Mouse (Mus musculus) MEL (cell line): ENCODE data around the gene Per1. TPM values are rescaled to one million over a fixed set of nuclear protein-coding genes. Genes with fewer than 3 reads are reported as not detected.
"Not testable (repeated sequence)": the region's sequence is repeated elsewhere in the genome, so short reads cannot be mapped to it uniquely, and the experiment has no call there.

ENCODE experiments used
- DNase-seq: peaks from one replicate; pipeline ENCODE4 v3.0.0; 2011; ENCODE audit warnings: low read depth, low spot score
- H3K27ac ChIP-seq: 2 replicates; pipeline ENCODE4 v1.5.1; 2012; ENCODE audit warnings: low read depth, mild to moderate bottlenecking, control low read depth, low read length, moderate library complexity; ENCODE audit not compliant: control insufficient read depth
- H3K27me3 ChIP-seq, 2 experiments: fragments of 150-350 bp in 1 of 2; sonication (generic) in 1 of 2; 2 replicates each; pipeline ENCODE4 v1.6.1; 2012; ENCODE audit warnings: low read length in 2 of 2, mild to moderate bottlenecking in 2 of 2, improper control_type of control experiment in 1 of 2, moderate library complexity in 1 of 2; ENCODE audit not compliant: insufficient read depth in 2 of 2, control insufficient read depth in 1 of 2
- H3K36me3 ChIP-seq, 2 experiments: 2 replicates each; pipeline ENCODE4 v1.6.1; 2012 to 2014; ENCODE audit warnings: low read length in 2 of 2, improper control_type of control experiment in 1 of 2, inconsistent platforms in 1 of 2, mild to moderate bottlenecking in 1 of 2; ENCODE audit not compliant: insufficient read depth in 2 of 2, control insufficient read depth in 1 of 2
- H3K4me1 ChIP-seq, 2 experiments: fragments of 150-350 bp in 1 of 2; sonication (generic) in 1 of 2; 2 replicates each; pipeline ENCODE4 v1.6.1; 2012; ENCODE audit warnings: low read length in 2 of 2, improper control_type of control experiment in 1 of 2, mild to moderate bottlenecking in 1 of 2; ENCODE audit not compliant: insufficient read depth in 2 of 2, control insufficient read depth in 1 of 2
- H3K4me3 ChIP-seq, 2 experiments: fragments of 150-350 bp in 1 of 2; sonication (generic) in 1 of 2; 2 replicates each; pipeline ENCODE4 v1.5.1; 2012; ENCODE audit warnings: low read depth in 2 of 2, low read length in 2 of 2, mild to moderate bottlenecking in 2 of 2, moderate library complexity in 2 of 2, control low read depth in 1 of 2, improper control_type of control experiment in 1 of 2; ENCODE audit not compliant: control insufficient read depth in 1 of 2, insufficient read depth in 1 of 2
- H3K79me2 ChIP-seq: 2 replicates; pipeline ENCODE4 v1.6.1; 2012; ENCODE audit warnings: mild to moderate bottlenecking, low read length, moderate library complexity; ENCODE audit not compliant: control insufficient read depth, poor library complexity, insufficient read depth
- H3K9ac ChIP-seq: 2 replicates; pipeline ENCODE4 v1.6.1; 2012; ENCODE audit warnings: low read depth, mild to moderate bottlenecking, control low read depth, low read length, moderate library complexity; ENCODE audit not compliant: control insufficient read depth, poor library complexity, severe bottlenecking
- H3K9me3 ChIP-seq: fragments of 150-350 bp; sonication (generic); replicated peaks from 2 replicates; pipeline ENCODE4 v1.6.1; 2012; ENCODE audit warnings: mild to moderate bottlenecking, low read length, improper control_type of control experiment, moderate library complexity; ENCODE audit not compliant: insufficient read depth
- CHD1 ChIP-seq: IDR thresholded peaks from 2 replicates; pipeline ENCODE4 v1.6.1; 2012; ENCODE audit warnings: low read depth, mild to moderate bottlenecking, inconsistent platforms, low read length, improper control_type of control experiment
- CTCF ChIP-seq, 3 experiments: IDR thresholded peaks in 2 of 3; conservative IDR thresholded peaks in 1 of 3; 2 replicates each; pipeline ENCODE4 v1.5.1; 2011 to 2012; ENCODE audit warnings: low read length in 3 of 3, low read depth in 2 of 3, mild to moderate bottlenecking in 2 of 3, improper control_type of control experiment in 1 of 3, inconsistent platforms in 1 of 3, mixed read lengths in 1 of 3, moderate library complexity in 1 of 3; ENCODE audit not compliant: control insufficient read depth in 1 of 3, insufficient read depth in 1 of 3, poor library complexity in 1 of 3, severe bottlenecking in 1 of 3
- GABPA ChIP-seq: IDR thresholded peaks from 2 replicates; pipeline ENCODE4 v1.6.1; 2012; ENCODE audit warnings: low read depth, mild to moderate bottlenecking, inconsistent platforms, low read length, improper control_type of control experiment, moderate library complexity
- MAFK ChIP-seq: IDR thresholded peaks from 2 replicates; pipeline ENCODE4 v1.6.1; 2011; ENCODE audit warnings: low read depth, mild to moderate bottlenecking, low read length, improper control_type of control experiment, borderline replicate concordance
- MAZ ChIP-seq: IDR thresholded peaks from 2 replicates; pipeline ENCODE4 v1.6.1; 2012; ENCODE audit warnings: low read depth, mild to moderate bottlenecking, inconsistent platforms, low read length, improper control_type of control experiment
- MXI1 ChIP-seq: IDR thresholded peaks from 2 replicates; pipeline ENCODE4 v1.6.1; 2011; ENCODE audit warnings: mild to moderate bottlenecking, low read depth, low read length, improper control_type of control experiment
- MYC ChIP-seq: IDR thresholded peaks from 2 replicates; pipeline ENCODE4 v1.6.1; 2011; ENCODE audit warnings: low read depth, mild to moderate bottlenecking, low read length, improper control_type of control experiment, moderate library complexity
- NELFE ChIP-seq: IDR thresholded peaks from 2 replicates; pipeline ENCODE4 v1.6.1; 2011; ENCODE audit warnings: low read depth, low read length, improper control_type of control experiment
- RAD21 ChIP-seq: IDR thresholded peaks from 2 replicates; pipeline ENCODE4 v1.6.1; 2011; ENCODE audit warnings: mild to moderate bottlenecking, low read depth, low read length, improper control_type of control experiment
- TCF12 ChIP-seq: IDR thresholded peaks from 2 replicates; pipeline ENCODE4 v1.6.1; 2014; ENCODE audit warnings: low read depth, mild to moderate bottlenecking, inconsistent platforms, low read length, improper control_type of control experiment, moderate library complexity
- USF1 ChIP-seq: IDR thresholded peaks from 2 replicates; pipeline ENCODE4 v1.6.1; 2014; ENCODE audit warnings: low read depth, mild to moderate bottlenecking, inconsistent platforms, low read length, improper control_type of control experiment, moderate library complexity
- USF2 ChIP-seq, 2 experiments: IDR thresholded peaks; 2 replicates each; pipeline ENCODE4 v1.6.1; 2011 to 2012; ENCODE audit warnings: improper control_type of control experiment in 2 of 2, low read length in 2 of 2, borderline replicate concordance in 1 of 2, inconsistent platforms in 1 of 2, low read depth in 1 of 2, mild to moderate bottlenecking in 1 of 2; ENCODE audit not compliant: insufficient read depth in 1 of 2
- ZKSCAN1 ChIP-seq: IDR thresholded peaks from 2 replicates; pipeline ENCODE4 v1.6.1; 2012; ENCODE audit warnings: low read depth, mild to moderate bottlenecking, inconsistent platforms, low read length, improper control_type of control experiment, moderate library complexity
- ZMIZ1 ChIP-seq: IDR thresholded peaks from 2 replicates; pipeline ENCODE4 v1.6.1; 2012; ENCODE audit warnings: low read depth, mild to moderate bottlenecking, inconsistent platforms, low read length, improper control_type of control experiment, moderate library complexity
- polyA plus RNA-seq, 2 experiments: library from polyadenylated mRNA; stranded (reverse) in 1 of 2; unstranded in 1 of 2; fragments of >175 nt in 1 of 2; fragments of >200 nt in 1 of 2; gene quantifications; 2 replicates each; pipeline versions ENCODE4 v1.2.1 to v1.2.4; 2012; ENCODE audit warnings: low replicate concordance in 2 of 2, low read depth in 1 of 2; ENCODE audit not compliant: insufficient read length in 2 of 2, insufficient read depth in 1 of 2, missing spikeins in 1 of 2
- total RNA-seq: library from RNA; depleted of rRNA; stranded (reverse); fragments of 300-350 nt; gene quantifications from 2 replicates; pipeline ENCODE4 v1.2.3, GENCODE M21; 2012

Per1 gene
- total and polyA plus RNA-seq, 3 experiments: 4.5 to 34.9 TPM; not detected in 1

GRCm38 (mm10) chr11:69092871-69093270 lies 2.1 kb upstream of the Per1 start:
- no peak for DNase-seq
- no peaks in the 10 kb centered on the region for H3K9me3 ChIP-seq
- H3K9ac ChIP-seq: no peak overlapping the region
- no peak overlapping the region for H3K27ac ChIP-seq
- H3K4me1 ChIP-seq: peaks cover 8 to 15% of the 10 kb centered on the region in 2 experiments
- H3K4me3 ChIP-seq: no peak overlapping the region
- TF ChIP-seq CTCF (IDR thresholded peaks at IDR 0.05 in 2 of 3, conservative IDR thresholded peaks at IDR 0.05 in 1 of 3; ENCODE audit: control insufficient read depth in 1 of 3, insufficient read depth in 1 of 3, low read depth in 2 of 3, low read length in 3 of 3, poor library complexity in 1 of 3, severe bottlenecking in 1 of 3) (peak in 1 of 3 experiments; percentile 22; a peak in 1 of 6 replicates), GABPA (no peak)
- peaks cover 17% of the 10 kb centered on the region for H3K79me2 ChIP-seq
- peaks cover 6 to 9% of the 10 kb centered on the region in 2 experiments for H3K36me3 ChIP-seq
- H3K27me3 ChIP-seq: no peaks in the 10 kb centered on the region

- Histone ChIP-seq H3K4me3 (peak overlapping the region in 1 of 2 experiments; percentile 40; a peak in 1 of 4 replicates), H3K9ac (peak overlapping the region; percentile 61), H3K79me2 (peaks cover 17% of the 10 kb centered on the region), H3K4me1 (peaks cover 15 to 21% of the 10 kb centered on the region in 2 experiments), H3K36me3 (peaks cover 6 to 15% of the 10 kb centered on the region in 2 experiments)
- not testable (repeated sequence) for H3K9me3 ChIP-seq, DNase-seq, H3K27ac ChIP-seq, H3K27me3 ChIP-seq
These were observed 1.2 kb upstream of the Per1 start for GRCm38 (mm10) chr11:69093856-69094255.

- Histone ChIP-seq H3K4me3 (peak overlapping the region; percentile 54 to 61), H3K79me2 (peaks cover 17% of the 10 kb centered on the region), H3K4me1 (peaks cover 17 to 21% of the 10 kb centered on the region in 2 experiments), H3K27ac (peak overlapping the region; percentile 88), H3K9ac (peak overlapping the region; percentile 72), H3K9me3 (no peaks in the 10 kb centered on the region), H3K36me3 (peaks cover 4 to 13% of the 10 kb centered on the region in 2 experiments), H3K27me3 (no peaks in the 10 kb centered on the region)
- DNase-seq: peak; percentile 86
- TF ChIP-seq TCF12 (no peak), USF1 (no peak), RAD21 (no peak), MXI1 (peak; percentile 89), CHD1 (no peak), MAFK (no peak), ZMIZ1 (peak; percentile 44; the same call in 1 of the 2 replicates), NELFE (peak; percentile 17; the same call in 1 of the 2 replicates), MAZ (no peak), MYC (peak; percentile 32; the same call in 1 of the 2 replicates), ZKSCAN1 (no peak), USF2 (IDR thresholded peaks at IDR 0.05; ENCODE audit: borderline replicate concordance in 1 of 2, insufficient read depth in 1 of 2, low read depth in 1 of 2, low read length in 2 of 2) (no peak)
These were observed 654 bp downstream of the Per1 start for GRCm38 (mm10) chr11:69095511-69096231.
